Mouse (Mus musculus) spleen, embryonic (tissue): ENCODE measurements around the gene Clip2.

Experiments
- CTCF ChIA-PET: fragments of 350-600 bp; sonication (Branson Sonifier 250); formaldehyde crosslinking; loops from one replicate; lab custom pipeline; 2022; lab: Charles Lee

Gene Clip2

GRCm38 (mm10) chr5:134530830-134531229, 21.4 kb downstream of the Clip2 start:
- CTCF ChIA-PET, result no interaction called here

- CTCF ChIA-PET, result no interaction called here
These were observed 23.7 kb downstream of the Clip2 start for GRCm38 (mm10) chr5:134528488-134528887.

GRCm38 (mm10) chr5:134525971-134526711, 26.1 kb downstream of the Clip2 start:
- CTCF ChIA-PET, result no interaction called here

- CTCF ChIA-PET, result no interaction called here
These were observed 28.5 kb downstream of the Clip2 start for GRCm38 (mm10) chr5:134523728-134524127.

GRCm38 (mm10) chr5:134522524-134522923, 29.7 kb downstream of the Clip2 start:
- CTCF ChIA-PET, result no interaction called here

GRCm38 (mm10) chr5:134521806-134522205, 30.4 kb downstream of the Clip2 start:
- CTCF ChIA-PET, result no interaction called here

- CTCF ChIA-PET, result no interaction called here
These were observed 31.1 kb downstream of the Clip2 start for GRCm38 (mm10) chr5:134521131-134521530.

- CTCF ChIA-PET, result no interaction called here
These were observed 32.1 kb downstream of the Clip2 start for GRCm38 (mm10) chr5:134520120-134520519.

GRCm38 (mm10) chr5:134519471-134519870, 32.8 kb downstream of the Clip2 start:
- CTCF ChIA-PET, result interaction anchor here (0.5 kb wide), 1 partner anchor 133 kb away, joined by 9 read pairs; no protein-coding TSS in a partner anchor

GRCm38 (mm10) chr5:134512086-134512485, 40.1 kb downstream of the Clip2 start:
- CTCF ChIA-PET, result no interaction called here

GRCm38 (mm10) chr5:134510266-134510665, 42.0 kb downstream of the Clip2 start:
- CTCF ChIA-PET, result interaction anchor here (0.6 kb wide), 1 partner anchor 610 kb away, joined by 3 read pairs; no protein-coding TSS in a partner anchor

GRCm38 (mm10) chr5:134508965-134509364, 43.3 kb downstream of the Clip2 start:
- CTCF ChIA-PET, result interaction anchor here (0.5 to 1.2 kb wide), 2 partner anchors 142 to 330 kb away, joined by 3 to 4 read pairs; no protein-coding TSS in a partner anchor

GRCm38 (mm10) chr5:134507859-134508399, 44.3 kb downstream of the Clip2 start:
- CTCF ChIA-PET, result no interaction called here

- CTCF ChIA-PET, result interaction anchor here (0.8 kb wide), 1 partner anchor 9 kb away, joined by 3 read pairs; no protein-coding TSS in a partner anchor
These were observed 44.9 kb downstream of the Clip2 start for GRCm38 (mm10) chr5:134507307-134507706.

- CTCF ChIA-PET, result no interaction called here
These were observed 46.4 kb downstream of the Clip2 start for GRCm38 (mm10) chr5:134505810-134506292.

GRCm38 (mm10) chr5:134502591-134502990, 49.6 kb downstream of the Clip2 start:
- CTCF ChIA-PET, result interaction anchor here (1.1 kb wide), 1 partner anchor 9 kb away, joined by 3 read pairs; no protein-coding TSS in a partner anchor

- CTCF ChIA-PET, result no interaction called here
These were observed 50.8 kb downstream of the Clip2 start for GRCm38 (mm10) chr5:134501453-134501852.

- CTCF ChIA-PET, result no interaction called here
These were observed 51.6 kb downstream of the Clip2 start for GRCm38 (mm10) chr5:134500681-134501080.

GRCm38 (mm10) chr5:134500062-134500461, 52.2 kb downstream of the Clip2 start:
- CTCF ChIA-PET, result interaction anchor here (0.7 kb wide), 1 partner anchor 234 kb away, joined by 7 read pairs; no protein-coding TSS in a partner anchor

- CTCF ChIA-PET, result interaction anchor here (0.6 kb wide), 1 partner anchor 26 kb away, joined by 3 read pairs; no protein-coding TSS in a partner anchor
These were observed 55.2 kb downstream of the Clip2 start for GRCm38 (mm10) chr5:134497026-134497425.

GRCm38 (mm10) chr5:134495796-134496195, 56.4 kb downstream of the Clip2 start:
- CTCF ChIA-PET, result no interaction called here

- CTCF ChIA-PET, result interaction anchor here (0.6 to 2.4 kb wide), 4 partner anchors 8 to 210 kb away, joined by 3 to 18 read pairs (median 8); no protein-coding TSS in a partner anchor
These were observed 58.1 kb downstream of the Clip2 start for GRCm38 (mm10) chr5:134494142-134494541.
